Mouse (Mus musculus): Measurements from ENCODE around the gene Armc5.

Gene Armc5

DNA sequence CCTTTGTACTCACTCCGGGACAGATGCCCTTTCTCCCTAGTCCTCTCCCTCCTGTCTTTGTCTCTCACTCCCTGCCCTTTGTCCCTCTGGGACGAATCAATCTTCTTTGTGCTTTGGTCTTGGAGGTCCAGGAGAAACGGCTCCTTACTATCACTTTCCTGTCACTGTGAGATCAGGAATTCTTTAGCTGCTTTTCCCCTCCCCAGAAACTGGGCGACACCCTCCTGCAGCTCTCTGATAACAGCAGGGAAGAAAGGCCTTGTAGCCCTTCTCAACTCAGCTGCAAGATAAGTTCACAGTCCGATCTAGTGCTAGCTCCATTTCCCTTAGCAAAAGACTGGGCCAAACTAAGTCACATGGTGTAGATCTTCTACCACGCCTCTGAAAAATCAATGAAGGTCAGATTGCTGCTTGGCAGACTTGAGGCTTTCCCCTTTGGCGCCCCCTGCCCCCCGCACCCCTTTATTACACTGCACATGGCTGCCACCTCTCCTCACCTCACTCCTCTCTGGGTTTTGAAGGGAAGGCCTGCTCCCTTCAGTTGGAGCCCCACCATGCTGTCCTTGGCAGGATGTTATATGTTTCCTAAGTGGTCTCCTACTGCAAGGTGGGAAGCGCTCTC lies 51.9 kb downstream of the Armc5 start:
- no peak for DNase-seq (ENCODE audit: low spot score)
